Mouse (Mus musculus): ENCODE results near the gene Prr15l. TPM values are rescaled to one million over a fixed set of nuclear protein-coding genes. Genes with fewer than 3 reads are reported as not detected.

The Prr15l gene
- polyA plus RNA-seq, 1 experiment from 2014 or later, result 0.25 TPM

DNA sequence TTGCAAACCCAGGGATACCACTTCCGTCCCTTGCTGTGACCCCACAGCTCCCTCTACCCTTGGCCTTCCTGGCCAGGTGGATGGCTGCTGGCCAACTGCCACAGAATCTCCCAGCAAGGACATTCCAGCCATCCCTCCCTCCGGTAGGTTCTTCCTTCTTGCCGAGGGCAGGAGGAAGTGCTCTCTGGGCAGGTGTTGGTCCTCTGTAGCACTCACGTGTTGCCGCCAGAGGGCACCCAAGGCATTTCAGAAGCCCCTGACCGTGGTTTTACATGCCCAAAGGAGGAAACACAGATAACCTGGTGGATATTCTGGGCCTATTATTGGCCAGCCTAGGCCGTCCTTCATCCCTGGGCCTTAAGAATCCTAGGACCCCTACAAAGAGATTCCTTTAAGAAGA is 54.5 kb downstream of the Prr15l start:
- Histone ChIP-seq H3K4me1 (replicated peaks; ENCODE audit: control insufficient read depth, insufficient read depth, low read length) (peaks cover 3% of the 10 kb centered on the region; the same call in 1 of the 2 replicates), H3K27ac (ENCODE audit: low read depth, low read length) (no peak overlapping the region), H3K36me3 (ENCODE audit: control insufficient read depth, insufficient read depth, low read length) (no peaks in the 10 kb centered on the region), H3K9ac (ENCODE audit: low read length) (no peak overlapping the region), H3K27me3 (ENCODE audit: control insufficient read depth, insufficient read depth, low read length) (peaks cover 4% of the 10 kb centered on the region; the same call in 1 of the 2 replicates), H3K4me3 (ENCODE audit: low read depth, low read length) (no peak overlapping the region), H3K4me2 (ENCODE audit: low read depth, low read length, severe bottlenecking) (no peak overlapping the region), H3K9me3 (ENCODE audit: control insufficient read depth, low read length) (no peaks in the 10 kb centered on the region)
- WGBS, result 6% methylated on average over 7 of the region's 7 CpGs
- DNase-seq (ENCODE audit: low spot score), result peak; percentile 88
- no peak for ATAC-seq (replicated peaks; ENCODE audit: low FRiP score)

DNA sequence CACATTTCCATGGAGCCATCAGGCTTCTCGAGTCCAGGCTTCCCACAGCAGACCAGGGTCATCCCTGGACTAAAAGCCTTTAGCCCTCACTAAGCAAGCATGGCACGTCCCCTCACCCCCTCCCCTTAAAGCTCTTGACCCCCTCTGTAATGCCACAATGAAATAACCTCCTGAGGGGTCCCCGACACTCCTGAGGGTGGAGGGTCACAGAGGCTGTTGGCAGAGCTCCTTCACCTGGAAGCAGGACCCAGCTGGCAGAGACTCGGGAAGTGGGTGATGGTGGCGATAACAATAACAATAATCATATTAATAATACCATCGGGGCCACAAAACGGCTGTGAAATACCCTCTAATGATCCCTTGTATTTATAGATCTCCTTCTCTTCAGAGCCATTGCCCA is 55.0 kb downstream of the Prr15l start, which contains the start of gene Sp2:
Sp2 (minus strand) TSS at position 101 of the 400 bp plus-strand sequence.
- H3K27ac ChIP-seq (ENCODE audit: low read depth, low read length), result no peak within 1 kb of the TSS
- no peak within 1 kb of the TSS for H3K9ac ChIP-seq (ENCODE audit: low read length)
- DNase-seq (ENCODE audit: low spot score), result no peak
- no peak for ATAC-seq (replicated peaks; ENCODE audit: low FRiP score)
- no peaks in the 10 kb centered on the region for H3K36me3 ChIP-seq (ENCODE audit: control insufficient read depth, insufficient read depth, low read length)
- H3K4me1 ChIP-seq (replicated peaks; ENCODE audit: control insufficient read depth, insufficient read depth, low read length), result peaks cover 6% of the 10 kb centered on the region; the same call in 1 of the 2 replicates
- H3K4me3 ChIP-seq (ENCODE audit: low read depth, low read length), result no peak within 1 kb of the TSS
- H3K27me3 ChIP-seq (ENCODE audit: control insufficient read depth, insufficient read depth, low read length), result peaks cover 7% of the 10 kb centered on the region; the same call in 1 of the 2 replicates
- H3K4me2 ChIP-seq (ENCODE audit: low read depth, low read length, severe bottlenecking), result no peak within 1 kb of the TSS
- H3K9me3 ChIP-seq (ENCODE audit: control insufficient read depth, low read length), result no peaks in the 10 kb centered on the region
- WGBS, result 77% methylated on average over 7 of the region's 7 CpGs

DNA sequence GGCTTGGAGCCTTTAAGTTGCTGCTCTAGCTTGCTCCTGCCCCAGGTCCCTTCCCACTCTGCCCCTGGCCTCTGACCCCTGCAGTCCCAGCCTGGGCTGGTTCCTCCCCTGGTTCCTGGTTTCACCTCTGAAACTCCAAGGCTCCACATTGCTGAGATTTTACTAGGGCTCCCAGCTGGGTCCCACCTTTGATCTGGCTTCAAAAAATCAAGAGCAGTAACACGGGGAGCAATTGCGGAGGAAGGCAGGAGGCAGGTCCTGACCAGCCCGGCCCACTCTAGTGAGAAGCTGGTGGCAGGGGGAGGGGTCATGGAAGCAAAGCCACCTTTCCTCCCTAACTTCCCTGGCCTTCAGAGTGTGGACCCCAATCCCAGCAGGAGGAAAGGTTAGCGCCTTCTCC is 57.0 kb downstream of the Prr15l start:
- H3K4me3 ChIP-seq (ENCODE audit: low read depth, low read length), result no peak overlapping the region
- no peak for DNase-seq (ENCODE audit: low spot score)
- H3K4me2 ChIP-seq (ENCODE audit: low read depth, low read length, severe bottlenecking), result no peak overlapping the region
- 19% methylated on average over 4 of the region's 4 CpGs for WGBS
- peaks cover 5% of the 10 kb centered on the region; the same call in 1 of the 2 replicates for H3K4me1 ChIP-seq (replicated peaks; ENCODE audit: control insufficient read depth, insufficient read depth, low read length)
- H3K9me3 ChIP-seq (ENCODE audit: control insufficient read depth, low read length), result no peaks in the 10 kb centered on the region; the same call in 1 of the 2 replicates
- H3K27ac ChIP-seq (ENCODE audit: low read depth, low read length), result no peak overlapping the region
- H3K27me3 ChIP-seq (ENCODE audit: control insufficient read depth, insufficient read depth, low read length), result peaks cover 7% of the 10 kb centered on the region; the same call in 1 of the 2 replicates
- ATAC-seq (replicated peaks; ENCODE audit: low FRiP score), result no peak
- H3K36me3 ChIP-seq (ENCODE audit: control insufficient read depth, insufficient read depth, low read length), result no peaks in the 10 kb centered on the region
- no peak overlapping the region for H3K9ac ChIP-seq (ENCODE audit: low read length)

DNA sequence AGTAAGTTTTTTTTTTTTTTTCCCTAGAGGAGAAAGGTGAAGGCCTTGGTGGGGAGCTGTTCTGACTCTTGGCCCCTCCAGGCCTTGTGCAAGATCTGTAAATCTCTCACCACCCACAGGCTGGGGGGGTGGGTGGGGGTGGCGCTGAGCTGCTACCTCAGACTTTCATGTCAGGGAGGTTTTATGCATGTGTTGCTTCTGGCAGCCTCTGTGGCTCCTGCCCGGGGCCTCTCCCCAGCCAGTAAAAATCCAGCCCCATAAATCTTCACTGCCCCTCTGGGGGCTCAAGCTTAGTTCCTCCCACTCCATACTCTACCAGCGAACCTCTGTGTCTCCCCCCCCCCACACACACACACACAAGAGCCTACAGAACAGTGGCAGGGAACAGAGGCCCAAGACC is 58.6 kb downstream of the Prr15l start:
- H3K4me2 ChIP-seq (ENCODE audit: low read depth, low read length, severe bottlenecking), result no peak overlapping the region
- no peaks in the 10 kb centered on the region for H3K36me3 ChIP-seq (ENCODE audit: control insufficient read depth, insufficient read depth, low read length)
- DNase-seq (ENCODE audit: low spot score) (no peak), ATAC-seq (replicated peaks; ENCODE audit: low FRiP score) (no peak)
- no peaks in the 10 kb centered on the region; the same call in 1 of the 2 replicates for H3K9me3 ChIP-seq (ENCODE audit: control insufficient read depth, low read length)
- no peak overlapping the region for H3K9ac ChIP-seq (ENCODE audit: low read length)
- H3K4me3 ChIP-seq (ENCODE audit: low read depth, low read length), result no peak overlapping the region
- 64% methylated on average over 3 of the region's 3 CpGs for WGBS
- peaks cover 5% of the 10 kb centered on the region; the same call in 1 of the 2 replicates for H3K4me1 ChIP-seq (replicated peaks; ENCODE audit: control insufficient read depth, insufficient read depth, low read length)
- H3K27ac ChIP-seq (ENCODE audit: low read depth, low read length), result no peak overlapping the region
- peaks cover 7% of the 10 kb centered on the region; the same call in 1 of the 2 replicates for H3K27me3 ChIP-seq (ENCODE audit: control insufficient read depth, insufficient read depth, low read length)

Other genes starting within 250 kb of the Prr15l start
- 17.5 and 26.9 TPM in 2 replicates for gene Snx11, start 150.5 kb upstream of the Prr15l start, polyA plus RNA-seq (2014; fragmentation: Nextera tagmentation; extraction: Ambion mirVana)
- gene Cbx1, start 139.0 kb upstream of the Prr15l start, polyA plus RNA-seq (2014; fragmentation: Nextera tagmentation; extraction: Ambion mirVana), result 140 and 150 TPM in 2 replicates
- gene Nfe2l1, start 98.1 kb upstream of the Prr15l start, polyA plus RNA-seq (2014; fragmentation: Nextera tagmentation; extraction: Ambion mirVana), result 38.6 and 42.9 TPM in 2 replicates
- 33.2 and 33.8 TPM in 2 replicates for gene Copz2, start 78.2 kb upstream of the Prr15l start, polyA plus RNA-seq (2014; fragmentation: Nextera tagmentation; extraction: Ambion mirVana)
- 83.4 and 94.0 TPM in 2 replicates for gene Cdk5rap3, start 11.6 kb upstream of the Prr15l start, polyA plus RNA-seq (2014; fragmentation: Nextera tagmentation; extraction: Ambion mirVana)
- gene Pnpo, start 15.9 kb downstream of the Prr15l start, polyA plus RNA-seq (2014; fragmentation: Nextera tagmentation; extraction: Ambion mirVana), result 24.8 and 28.8 TPM in 2 replicates
- gene Sp2, start 54.9 kb downstream of the Prr15l start, polyA plus RNA-seq (2014; fragmentation: Nextera tagmentation; extraction: Ambion mirVana), result 30.9 and 31.0 TPM in 2 replicates
- 0.17 TPM in 1 of 2 replicates, not detected in the other for gene Sp6, start 85.3 kb downstream of the Prr15l start, polyA plus RNA-seq (2014; fragmentation: Nextera tagmentation; extraction: Ambion mirVana)
- gene Scrn2, start 101.8 kb downstream of the Prr15l start, polyA plus RNA-seq (2014; fragmentation: Nextera tagmentation; extraction: Ambion mirVana), result 31.2 and 31.6 TPM in 2 replicates
- 3.8 and 4.2 TPM in 2 replicates for gene Lrrc46, start 113.3 kb downstream of the Prr15l start, polyA plus RNA-seq (2014; fragmentation: Nextera tagmentation; extraction: Ambion mirVana)
- 76.4 and 76.6 TPM in 2 replicates for gene Mrpl10, start 113.5 kb downstream of the Prr15l start, polyA plus RNA-seq (2014; fragmentation: Nextera tagmentation; extraction: Ambion mirVana)
- 6.7 and 7.7 TPM in 2 replicates for gene Osbpl7, start 122.5 kb downstream of the Prr15l start, polyA plus RNA-seq (2014; fragmentation: Nextera tagmentation; extraction: Ambion mirVana)
- gene Tbx21, start 187.2 kb downstream of the Prr15l start, polyA plus RNA-seq (2014; fragmentation: Nextera tagmentation; extraction: Ambion mirVana), result 0.17 and 0.21 TPM in 2 replicates
- gene Tbkbp1, start 223.4 kb downstream of the Prr15l start, polyA plus RNA-seq (2014; fragmentation: Nextera tagmentation; extraction: Ambion mirVana), result 5.4 and 6.7 TPM in 2 replicates